Mouse (Mus musculus) B cell, adult 62 days (primary cell): ENCODE data around the gene Srebf1. TPM values are rescaled to one million over a fixed set of nuclear protein-coding genes. Genes with fewer than 3 reads are reported as not detected.

ENCODE experiments used
- total RNA-seq: library from RNA; stranded (reverse); gene quantifications from 4 replicates; pipeline ENCODE4 v1.2.4, GENCODE M21; 2023

Gene Srebf1
- total RNA-seq: 81.5 to 134 TPM (median 119 TPM) in 4 replicates

GRCm38 (mm10) chr11:60222469-60223236 lies at the start of gene Srebf1:
Srebf1 (minus strand) TSS chr11:60222581.

Other genes with a start within 250 kb of the Srebf1 start
- 0.80 to 1.2 TPM in 2 of 4 replicates, not detected in the others for gene Pemt, start 176.1 kb downstream of the Srebf1 start, total RNA-seq
- 45.1 to 50.4 TPM (median 48.3 TPM) in 4 replicates for gene Rai1, start 117.6 kb downstream of the Srebf1 start, total RNA-seq
- gene Tom1l2, start 130.3 kb upstream of the Srebf1 start, total RNA-seq: 24.8 to 31.0 TPM (median 28.6 TPM) in 4 replicates
- gene Drc3, start 130.7 kb upstream of the Srebf1 start, total RNA-seq: not detected in 4 replicates
- 19.8 to 21.8 TPM (median 20.4 TPM) in 4 replicates for gene Gid4, start 194.6 kb upstream of the Srebf1 start, total RNA-seq
- 20.8 to 27.1 TPM (median 24.9 TPM) in 4 replicates for gene Atpaf2, start 195.9 kb upstream of the Srebf1 start, total RNA-seq
- 63.8 to 64.9 TPM (median 64.0 TPM) in 4 replicates for gene Drg2, start 232.0 kb upstream of the Srebf1 start, total RNA-seq
- gene Myo15, start 246.8 kb upstream of the Srebf1 start, total RNA-seq: 0.47 to 0.73 TPM (median 0.61 TPM) in 4 replicates